Mouse (Mus musculus) thymus, adult 18-20 months (tissue): ENCODE measurements around the gene Sart3.

Experiments
- DNase-seq, 2 experiments: peaks; one replicate each; pipeline ENCODE4 v3.0.0; 2022; ENCODE audit warnings: mixed read lengths in 2 of 2

Sart3 gene

DNA sequence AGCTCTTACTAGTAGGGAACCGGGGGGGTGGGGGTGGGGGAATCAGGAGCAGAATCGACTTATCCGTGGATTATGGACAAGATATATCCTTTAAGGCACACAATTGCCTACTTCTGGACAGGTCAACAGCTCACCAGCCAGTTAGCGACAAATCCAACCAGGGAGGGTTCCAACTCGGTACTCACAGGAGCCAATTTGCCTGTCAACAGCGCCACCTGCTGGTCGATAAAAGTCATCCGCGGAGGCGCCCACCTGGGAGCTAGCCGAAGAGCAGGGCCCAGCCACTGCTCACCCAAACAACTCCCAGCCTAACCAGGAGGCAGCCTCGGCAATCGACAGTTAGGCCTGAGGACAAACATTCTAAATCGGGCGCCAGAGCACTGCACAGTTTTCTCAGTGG lies 47.9 kb downstream of the Sart3 start, which contains the start of gene 1700069L16Rik:
Gene 1700069L16Rik (minus strand): TSS at position 327 of the 400 bp plus-strand sequence.
- peak in 1 of 2 experiments; percentile 45 for DNase-seq

DNA sequence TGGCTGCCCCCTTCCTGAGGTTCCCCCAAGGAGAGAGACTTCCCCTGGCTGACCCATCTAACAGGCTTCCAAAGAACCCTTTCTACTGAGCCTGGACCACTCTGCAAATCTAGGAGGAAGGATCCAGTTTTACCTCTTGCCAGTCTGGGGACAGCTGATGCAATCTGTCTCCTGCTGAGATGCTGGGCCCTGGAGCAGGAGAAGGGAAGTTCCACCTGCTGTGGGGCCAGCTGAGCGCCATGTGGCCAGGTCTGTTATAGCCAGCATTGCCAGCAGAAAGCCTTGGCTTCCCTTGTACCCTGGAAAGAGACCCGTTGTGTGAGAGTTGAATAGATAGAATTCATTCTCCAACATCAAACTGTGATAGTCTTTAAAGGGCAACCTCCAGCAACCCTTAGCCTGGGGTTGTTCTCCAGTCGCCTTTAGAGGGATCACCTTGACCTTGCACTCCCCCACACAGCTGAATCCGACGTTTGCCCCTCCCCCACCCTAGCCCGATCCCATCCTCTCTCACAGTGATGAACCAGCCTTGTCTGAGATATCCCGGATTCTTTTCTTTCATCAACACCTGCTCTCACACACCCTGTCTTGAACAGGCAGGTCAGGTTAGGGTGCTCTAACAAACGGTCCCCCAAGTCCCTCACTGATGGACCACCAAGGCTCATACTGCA lies 48.6 kb downstream of the Sart3 start:
- no peak for DNase-seq

DNA sequence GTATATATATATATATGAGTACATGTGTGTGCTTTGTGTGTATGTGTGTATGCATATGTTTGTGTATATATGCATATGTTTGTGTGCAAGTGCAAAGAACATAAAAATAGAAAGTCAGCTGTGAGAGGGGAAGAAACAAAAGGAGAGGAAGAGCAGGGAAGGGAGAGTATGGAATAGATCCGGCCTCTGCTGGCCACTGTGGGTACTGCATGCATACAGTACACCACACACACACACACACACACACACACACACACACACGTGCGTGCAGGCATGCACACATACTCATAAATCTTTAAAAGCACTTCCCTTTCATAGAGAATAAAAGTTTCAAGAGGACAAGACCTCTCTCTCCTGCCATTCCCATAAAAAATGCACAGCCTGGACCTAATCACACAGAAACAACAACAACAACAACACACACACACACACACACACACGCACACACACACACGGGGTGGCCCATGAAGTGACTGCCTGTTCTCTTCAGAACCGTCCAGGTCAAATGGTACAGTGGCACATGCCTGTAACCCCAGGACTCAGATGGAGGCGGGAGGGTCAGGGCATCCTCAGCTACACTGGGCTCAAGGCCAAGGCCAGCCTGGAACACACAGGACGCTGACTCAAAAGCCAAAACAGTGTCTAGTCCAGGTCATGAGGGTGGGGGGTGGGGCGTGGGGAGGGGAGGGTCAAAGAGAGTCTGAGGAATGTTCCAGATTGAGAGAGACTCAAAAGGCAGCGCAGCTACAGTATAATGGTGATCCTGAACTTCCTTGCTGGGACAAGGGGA lies 49.9 kb downstream of the Sart3 start:
- no peak for DNase-seq

DNA sequence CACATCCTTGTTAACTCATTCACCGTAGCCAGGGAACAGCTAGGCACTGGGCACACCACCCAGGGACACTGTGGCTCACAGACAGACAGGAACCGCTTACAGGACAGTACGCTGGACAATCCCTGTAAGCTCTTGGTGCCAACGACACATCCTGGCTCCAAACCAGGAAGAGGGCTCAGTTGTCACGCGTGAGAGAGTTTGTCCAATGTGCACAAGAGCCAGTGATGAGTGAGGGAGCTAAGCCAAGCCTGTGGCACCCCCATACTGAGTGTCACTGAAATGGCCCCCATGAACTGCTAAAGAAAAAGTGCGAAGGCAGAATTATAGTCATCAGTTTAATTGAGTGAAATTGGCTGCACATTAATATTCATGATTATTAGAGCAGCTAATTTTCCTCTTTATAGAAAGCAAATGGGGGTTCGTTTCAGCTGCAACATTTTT lies 53.1 kb downstream of the Sart3 start:
- DNase-seq, result no peak

DNA sequence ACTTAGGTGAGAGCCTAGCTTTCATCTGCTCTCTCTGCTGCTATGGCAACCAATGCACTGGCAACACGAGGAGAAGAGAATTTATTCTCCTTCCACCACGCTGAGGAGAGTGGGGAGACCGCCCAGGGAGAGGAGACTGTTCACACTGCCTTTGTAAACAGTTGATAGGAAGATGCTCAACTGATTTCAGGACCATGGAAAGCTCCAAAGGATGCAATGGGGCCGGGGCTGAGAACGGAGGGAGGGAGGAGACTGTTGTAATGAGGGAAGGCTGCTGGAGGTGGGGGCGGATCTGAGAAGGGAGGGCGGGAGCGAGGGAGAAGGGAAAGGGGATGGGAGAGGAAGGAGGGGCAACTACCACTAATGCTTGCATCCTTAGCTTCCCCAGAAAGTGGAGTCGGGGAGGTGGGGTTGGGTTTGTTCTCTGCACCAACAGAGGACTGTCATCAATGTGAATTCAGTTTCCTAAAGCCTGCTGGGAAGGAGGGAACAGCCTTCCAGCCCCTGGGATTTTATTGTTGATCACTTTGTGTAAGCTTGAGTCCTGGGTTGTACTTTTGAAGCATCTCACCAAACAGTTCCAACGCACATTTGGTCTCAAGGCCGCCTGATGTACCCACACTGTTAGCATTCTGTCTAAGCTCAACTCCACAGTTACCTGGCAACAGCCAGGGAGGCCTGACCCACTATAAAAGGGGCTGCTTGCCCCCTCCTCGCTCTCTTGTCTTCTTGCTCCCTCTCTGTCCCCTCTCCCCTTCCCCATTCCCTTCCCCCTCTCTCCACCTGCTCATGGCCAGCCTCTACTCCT lies 55.5 kb downstream of the Sart3 start:
- no peak for DNase-seq

DNA sequence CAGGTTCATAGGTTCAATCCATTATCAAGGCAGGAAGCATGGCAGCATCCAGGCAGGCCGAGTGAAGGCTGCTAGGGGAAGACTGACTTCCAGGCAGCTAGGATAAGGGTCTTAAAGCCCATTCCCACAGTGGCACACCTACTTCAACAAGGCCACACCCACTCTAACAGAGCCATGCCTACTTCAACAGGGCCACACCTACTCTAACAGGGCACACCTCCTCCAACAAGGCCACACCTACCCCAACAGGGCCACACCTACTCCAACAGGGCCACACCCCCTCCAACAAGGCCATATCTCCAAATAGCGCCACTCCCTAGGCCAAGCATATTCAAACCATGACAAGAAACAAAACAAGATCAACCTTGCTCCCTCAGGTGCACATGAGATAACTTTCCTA lies 59.4 kb downstream of the Sart3 start:
- no peak for DNase-seq

DNA sequence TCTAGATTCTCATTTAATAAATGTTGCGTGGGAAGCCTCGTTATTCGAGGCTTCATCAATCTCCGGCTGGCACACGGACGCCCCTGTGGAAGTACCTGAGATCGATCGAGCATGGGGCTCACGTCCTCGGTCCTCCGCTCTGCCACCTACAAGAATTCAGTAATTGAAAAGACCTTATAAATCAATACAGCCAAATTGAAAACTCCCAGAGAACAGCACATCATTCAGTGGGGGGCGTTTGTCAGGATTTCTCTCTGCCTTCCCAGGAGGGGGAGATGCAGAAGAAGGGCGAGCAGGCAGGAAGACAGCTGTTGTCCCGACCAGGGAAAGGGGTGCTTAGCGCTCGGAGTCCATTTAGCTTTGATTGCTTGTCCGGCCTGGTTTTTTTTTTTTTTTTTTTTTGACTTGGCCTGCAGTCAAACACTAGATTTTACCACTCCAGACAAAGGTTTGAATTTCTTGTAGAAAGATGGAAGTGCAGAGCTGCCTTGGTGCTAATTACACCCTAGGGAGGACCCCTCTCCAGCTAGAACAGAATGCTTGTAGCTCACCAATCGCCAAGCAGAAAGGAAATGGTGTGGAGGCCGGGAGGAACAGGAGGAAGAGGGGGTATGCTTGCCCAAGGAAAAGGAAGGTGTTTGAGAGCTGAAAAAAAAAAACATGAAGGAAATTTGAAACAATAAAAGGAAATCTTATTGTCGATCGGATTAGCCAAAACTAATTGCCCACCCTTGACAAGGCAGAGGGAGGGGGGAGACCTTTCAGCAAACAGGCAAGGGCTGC lies 68.3 kb downstream of the Sart3 start:
- no peak for DNase-seq

DNA sequence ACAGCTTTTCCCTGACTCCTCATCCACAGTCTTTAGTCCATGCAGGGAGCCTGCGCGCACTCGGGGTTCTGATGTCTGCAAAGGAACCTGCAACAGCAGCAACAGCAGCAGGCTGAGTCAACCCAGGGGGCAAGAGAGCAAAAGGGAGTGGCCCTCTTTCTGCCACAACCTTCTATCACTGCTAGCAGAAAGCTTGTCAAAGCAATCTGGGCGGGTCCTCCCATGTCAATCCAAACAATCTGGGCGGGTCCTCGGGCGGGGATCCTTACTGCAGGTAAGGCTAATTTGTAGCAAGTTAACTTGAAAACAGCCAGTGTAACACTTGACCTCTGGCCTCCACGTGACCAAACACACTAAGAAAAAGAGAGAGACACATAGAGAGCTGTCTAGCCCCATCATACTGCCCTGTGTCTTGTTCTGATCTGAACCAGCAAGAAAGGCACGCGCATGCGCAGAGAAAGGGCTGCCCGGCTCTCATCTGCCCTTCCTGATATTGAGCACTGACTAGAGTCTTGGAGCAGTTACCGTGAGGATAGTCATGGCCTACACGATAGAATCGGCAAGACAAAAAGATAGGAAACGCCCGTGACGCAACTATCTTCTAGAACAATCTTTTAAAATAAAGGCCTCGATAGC lies 71.8 kb downstream of the Sart3 start:
- no peak for DNase-seq

DNA sequence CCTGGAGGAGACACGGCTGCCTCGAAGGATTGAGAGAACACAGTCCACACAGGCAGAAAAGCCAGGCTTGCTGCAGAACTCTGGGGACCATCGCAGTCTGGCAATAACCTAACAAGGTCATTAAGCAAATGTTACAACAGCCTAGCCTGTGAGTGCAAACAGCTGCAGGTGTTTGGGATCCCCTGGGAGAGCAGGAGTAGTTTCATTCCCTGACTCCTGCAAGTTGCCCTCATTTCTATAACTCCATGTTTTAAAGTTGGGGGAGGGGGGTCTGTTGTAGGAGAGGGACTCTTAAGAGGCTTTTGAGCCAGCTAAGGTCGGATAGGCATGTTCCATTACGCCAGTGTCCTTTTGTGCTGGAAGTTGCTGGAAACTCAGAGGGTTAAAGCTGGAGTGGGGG lies 77.9 kb downstream of the Sart3 start:
- no peak for DNase-seq

DNA sequence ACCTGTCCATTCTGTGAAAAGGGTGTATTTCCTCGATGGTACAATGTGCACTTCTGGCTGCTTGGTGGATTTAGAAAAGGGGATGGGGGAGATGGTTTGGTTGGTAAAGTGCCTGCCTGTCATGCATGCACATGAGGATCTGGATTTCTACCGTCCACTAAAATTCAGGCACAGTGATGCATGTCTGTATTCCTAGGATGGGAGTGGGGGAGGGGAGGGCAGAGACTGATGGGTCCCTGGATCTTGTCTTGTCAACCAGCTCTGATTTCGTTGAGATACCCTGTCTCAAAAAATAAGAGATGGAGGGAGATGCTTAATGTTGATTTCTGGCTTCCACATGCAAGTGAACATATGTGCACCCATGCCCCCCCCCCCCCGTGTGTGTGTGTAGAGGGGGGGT lies 78.3 kb downstream of the Sart3 start:
- DNase-seq, result no peak

DNA sequence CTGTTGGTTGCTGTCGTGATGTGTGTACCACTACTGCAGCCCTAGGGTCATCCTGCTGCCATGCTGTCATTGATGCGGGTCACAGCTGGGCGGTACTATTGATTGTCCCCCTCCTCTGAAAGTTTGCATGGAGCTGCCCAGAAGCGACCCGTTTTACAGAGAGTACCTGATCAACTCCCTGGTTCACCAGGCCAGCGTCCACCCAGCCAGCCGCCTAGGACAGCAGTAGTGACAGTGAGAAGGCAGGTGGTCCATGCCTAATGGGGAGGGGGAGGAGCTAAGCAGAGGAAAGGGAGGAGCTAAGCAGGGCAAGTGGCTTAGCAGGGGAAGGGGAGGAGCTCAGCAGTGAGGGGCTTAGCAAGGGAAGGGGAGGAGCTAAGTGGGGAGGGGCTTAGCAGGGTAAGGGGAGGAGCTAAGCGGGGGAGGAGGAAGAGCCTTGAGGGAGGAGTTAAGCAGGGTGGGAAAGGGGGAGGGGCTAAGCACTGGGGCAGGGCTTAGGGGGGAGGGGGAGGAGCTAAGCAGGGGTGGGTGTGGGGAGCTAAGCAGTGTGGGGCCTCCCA lies 79.0 kb downstream of the Sart3 start:
- DNase-seq, result no peak
